Mouse (Mus musculus) CD4-positive, CD25-positive, alpha-beta regulatory T cell, adult 2 months (primary cell): ENCODE data around the gene AW549877.

ENCODE experiments used
- DNase-seq: peaks from one replicate; pipeline ENCODE4 v3.0.0-alpha.2; 2012; ENCODE audit warnings: low read depth, low spot score

AW549877 gene

DNA sequence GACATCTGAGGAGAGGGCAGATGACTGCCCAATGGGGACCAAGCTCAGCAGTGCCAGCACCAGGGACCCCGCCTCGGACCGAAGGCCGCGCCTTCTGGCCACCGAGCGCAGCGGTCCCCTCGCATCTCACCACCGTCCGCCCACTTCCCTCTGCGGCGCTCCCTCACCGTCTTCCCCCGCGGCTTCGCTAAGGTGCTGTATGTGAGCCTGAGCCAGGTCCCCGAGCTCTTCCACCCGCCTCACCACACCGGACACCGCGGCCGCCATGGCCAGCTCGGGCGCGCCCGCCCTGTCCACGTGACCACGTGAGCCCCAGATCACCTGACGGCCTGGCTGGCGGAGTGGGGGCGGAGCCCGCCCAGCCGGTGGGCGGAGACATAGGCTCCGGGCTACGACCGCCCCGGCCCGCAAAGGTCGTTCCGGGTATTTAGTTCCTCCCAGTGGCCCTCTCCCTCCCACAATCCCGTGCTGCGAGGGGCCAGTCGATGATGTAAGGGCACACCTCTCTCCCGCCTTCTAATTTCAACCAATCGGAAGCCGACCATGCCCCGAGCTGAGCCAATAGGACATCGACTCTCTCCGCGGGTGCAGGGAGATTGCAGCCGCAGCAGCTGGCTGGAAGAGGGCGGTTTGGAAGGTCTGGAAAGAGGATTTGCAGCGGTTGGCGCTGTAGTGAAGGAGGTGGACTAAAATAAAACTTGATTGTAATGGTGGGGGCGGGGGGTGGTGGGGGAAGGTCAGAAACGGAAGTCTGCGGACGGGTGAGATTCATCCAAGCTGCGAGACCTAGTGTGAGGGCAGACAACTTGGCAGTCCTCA is at the start of gene AW549877:
Gene AW549877, minus strand, starts transcription at position 297 of the 819 bp plus-strand sequence.
- DNase-seq = peak; percentile 98

DNA sequence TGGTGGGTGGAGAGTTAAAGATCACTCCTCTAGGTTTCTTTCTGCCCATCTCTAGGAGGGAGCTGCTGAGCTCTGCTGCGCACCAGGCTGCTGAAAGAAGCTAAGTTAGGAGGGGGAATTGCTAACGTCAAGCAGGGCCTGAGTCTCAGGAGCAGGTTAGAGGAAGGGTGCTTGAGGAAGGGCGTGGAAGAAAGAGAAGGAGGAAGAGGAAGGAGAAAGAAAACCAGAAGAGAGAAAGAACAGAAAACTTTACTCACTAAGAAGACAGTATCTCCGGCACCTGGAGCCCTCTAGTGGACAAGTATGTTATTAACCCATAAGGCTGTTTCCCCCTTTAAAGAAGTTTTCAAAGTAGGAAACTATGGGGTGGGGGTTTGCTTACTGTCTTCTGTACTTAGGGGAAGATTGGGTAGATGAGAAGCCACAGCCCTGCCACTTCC is 47.5 kb upstream of the AW549877 start:
- DNase-seq = peak; percentile 82

DNA sequence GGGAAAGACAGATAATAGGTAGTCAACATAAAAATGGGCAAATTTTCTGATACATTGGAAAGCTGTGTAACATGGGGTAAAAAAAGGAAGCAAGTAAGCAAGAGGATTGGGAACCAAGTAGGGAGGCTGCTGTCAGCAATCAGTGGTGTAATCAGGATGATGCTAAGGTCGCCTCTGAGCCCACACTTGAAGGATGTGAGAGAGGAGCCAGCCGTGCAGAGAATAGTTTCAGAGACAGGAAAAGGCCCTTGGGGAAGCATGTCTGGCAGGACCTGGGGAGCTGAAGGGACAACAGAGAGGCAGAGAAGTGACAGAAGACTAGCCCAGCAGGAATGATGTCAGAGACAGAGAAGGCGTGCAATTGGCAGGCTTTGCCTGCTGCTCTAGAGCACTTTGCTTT is 46.9 kb upstream of the AW549877 start:
- peak; percentile 25 for DNase-seq

DNA sequence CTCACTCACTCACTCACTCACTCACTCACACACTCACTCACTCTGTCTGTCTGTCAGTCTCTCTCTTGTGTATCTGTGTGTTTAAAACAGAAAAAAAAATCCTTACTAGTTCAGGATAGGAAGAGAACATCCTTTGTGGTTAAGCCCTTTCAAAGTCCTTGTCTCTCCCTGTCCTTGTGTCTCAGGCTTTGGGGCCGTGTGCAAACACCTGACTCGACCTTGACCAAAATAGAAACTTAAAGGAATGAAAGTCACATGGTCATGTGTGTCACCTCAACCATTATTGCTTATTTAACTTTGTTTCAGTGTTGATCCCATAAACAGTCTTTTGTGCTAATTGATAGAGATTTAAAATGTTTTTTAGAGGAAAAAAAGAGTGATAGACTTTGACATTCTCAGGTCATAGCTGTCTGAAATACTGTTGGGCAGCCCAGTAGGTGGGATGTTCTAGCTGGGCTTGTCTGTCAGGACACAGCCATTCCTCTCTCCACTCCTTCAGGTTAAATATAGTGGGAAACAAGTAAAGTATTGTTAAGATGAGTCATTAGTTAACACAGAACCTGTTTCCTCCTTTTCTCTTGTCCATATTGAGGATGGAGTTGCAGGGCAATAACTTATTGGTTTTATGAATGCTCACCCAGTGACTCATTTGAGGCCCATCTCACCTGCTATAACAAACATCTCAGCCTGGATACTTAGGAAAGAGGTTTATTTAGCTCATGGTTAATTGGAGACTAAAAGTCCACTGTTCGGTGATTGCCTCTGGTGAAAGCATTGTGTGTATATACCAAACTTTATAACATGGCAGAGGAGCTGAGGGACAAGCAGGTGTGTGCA is 37.8 kb upstream of the AW549877 start:
- peak; percentile 10 for DNase-seq

DNA sequence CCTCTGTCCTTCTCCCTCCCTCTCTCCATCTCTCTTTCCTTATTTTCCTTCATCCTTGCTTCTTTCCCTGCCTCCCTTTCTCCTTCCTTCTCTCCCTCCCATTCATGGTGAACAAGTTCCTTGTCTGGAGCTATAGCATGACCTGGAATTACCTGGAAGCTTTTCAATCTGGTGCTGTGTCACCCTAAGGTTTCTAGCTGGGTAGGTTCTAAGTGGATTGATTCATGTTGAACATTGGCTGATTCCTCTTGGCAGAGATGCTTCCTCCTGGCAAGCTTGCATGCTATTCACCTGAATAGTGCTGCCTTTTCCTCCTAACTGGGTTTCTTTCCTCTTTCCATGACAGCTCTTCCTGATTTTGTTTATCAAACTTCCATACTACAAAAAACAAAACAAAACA is 33.4 kb upstream of the AW549877 start:
- DNase-seq = no peak

DNA sequence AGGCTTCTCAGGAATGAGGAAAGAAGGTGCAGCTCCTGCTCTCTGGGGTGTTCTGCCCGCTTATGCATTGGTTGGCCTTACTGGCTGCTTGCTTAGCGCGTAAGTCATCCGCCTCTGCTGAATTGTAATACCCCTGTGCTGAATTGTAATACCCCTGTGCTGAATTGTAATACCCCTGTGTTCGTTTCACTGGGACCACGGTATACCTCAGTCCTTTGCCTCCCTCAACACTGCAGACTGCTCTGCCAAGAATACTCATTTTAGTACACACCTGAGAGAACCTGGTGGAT is 32.8 kb upstream of the AW549877 start:
- DNase-seq = no peak

DNA sequence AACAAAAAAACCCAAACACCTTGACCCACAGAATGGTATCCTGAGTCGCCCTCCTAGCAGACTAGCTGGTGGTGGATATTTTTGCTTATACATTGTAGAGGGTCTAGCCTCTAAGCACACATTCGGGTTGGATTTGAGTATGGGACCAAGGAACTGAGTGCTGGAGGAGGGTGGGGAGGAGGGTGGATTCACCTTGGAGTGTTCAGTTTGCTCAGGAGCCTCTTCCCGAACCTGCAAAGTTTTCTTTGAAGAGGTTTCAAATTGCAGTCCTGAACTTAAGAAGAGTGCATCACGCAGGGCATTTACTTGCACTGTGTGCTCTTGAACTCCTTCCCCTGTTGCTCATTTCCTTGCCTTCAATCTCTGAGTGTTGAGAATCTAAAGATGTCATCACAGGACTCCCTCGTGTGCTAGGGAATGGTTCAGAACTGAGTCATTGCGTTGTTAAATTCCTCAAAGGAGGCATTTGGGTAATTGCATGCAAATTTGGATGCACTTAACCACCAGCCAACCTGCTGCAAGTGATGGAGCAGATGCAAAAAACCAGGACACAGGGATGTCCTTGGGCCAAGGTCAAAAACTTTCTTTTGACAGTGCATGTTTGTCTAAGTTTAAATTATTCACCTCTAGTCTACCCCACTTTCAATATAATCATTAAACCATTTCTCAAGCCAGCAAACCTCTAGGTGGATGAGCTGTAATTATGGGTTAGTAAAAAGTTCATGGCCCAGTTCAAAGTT is 32.3 kb upstream of the AW549877 start:
- peak; percentile 14 for DNase-seq

DNA sequence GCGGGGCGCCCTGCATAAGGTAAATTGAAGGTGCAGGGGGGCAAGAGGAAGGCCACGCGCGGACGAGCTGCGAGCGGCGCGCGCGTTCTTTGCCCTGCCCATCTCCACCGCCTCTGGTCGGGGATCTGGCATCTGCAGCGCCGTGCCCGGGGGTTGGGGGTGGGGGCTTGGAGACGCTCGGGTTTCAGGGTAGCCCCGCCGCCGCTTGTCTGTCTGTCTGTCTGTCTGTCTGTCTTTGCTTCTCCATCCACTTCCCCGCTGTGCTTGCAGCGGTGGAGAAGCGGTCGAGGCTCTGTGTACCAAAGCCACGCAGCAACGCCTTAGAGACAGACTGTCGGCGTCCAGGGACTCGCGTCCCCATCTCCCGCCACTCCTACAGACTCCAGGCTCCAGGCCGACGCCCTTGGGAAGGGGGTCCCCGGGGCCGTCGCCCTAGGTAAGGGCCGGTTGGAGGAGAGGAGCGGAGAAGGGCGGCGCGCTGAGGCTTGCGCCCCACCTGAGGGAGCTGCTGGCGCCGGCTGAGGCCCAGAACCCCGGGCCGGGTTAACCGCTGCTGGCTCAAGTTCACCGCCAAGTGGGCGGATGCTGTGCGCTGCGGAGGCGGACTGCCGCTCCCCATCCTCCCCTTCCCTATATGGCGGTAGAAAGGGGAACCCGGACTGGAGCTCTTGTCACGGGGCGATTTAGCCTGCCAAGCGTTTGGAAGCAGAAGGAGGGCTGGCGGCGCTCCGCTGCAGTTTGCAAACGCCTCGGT is 31.5 kb upstream of the AW549877 start:
- peak; percentile 79 for DNase-seq

DNA sequence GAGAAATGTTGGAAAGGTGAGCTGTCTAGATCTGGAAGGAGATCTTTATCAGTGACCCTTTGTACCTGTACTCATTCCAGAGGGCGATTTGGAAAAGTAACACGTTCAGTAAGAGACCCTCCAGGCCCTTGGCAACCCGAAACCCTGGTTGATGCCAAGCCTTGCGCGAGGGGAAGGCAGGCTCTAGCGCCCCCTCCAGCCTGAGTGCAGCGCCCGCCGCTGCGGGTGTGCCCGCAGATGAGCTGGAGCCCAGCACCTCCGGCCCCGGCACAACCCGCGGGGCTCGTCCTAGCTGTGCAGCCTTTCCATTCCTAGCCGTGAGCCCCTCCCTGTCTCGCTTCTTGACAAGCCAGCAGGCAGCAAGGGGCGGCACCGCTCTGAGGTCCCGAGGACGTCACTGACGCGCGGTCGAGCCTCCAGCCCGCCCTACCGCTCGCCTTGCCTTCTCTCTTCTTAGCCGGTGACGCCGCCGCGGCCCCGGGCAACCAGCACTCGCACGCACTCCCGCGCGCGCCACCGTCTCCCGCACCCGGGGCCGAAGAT is 30.8 kb upstream of the AW549877 start, which contains the start of gene Oxct1:
Gene Oxct1, plus strand, starts transcription at position 153 of the 543 bp plus-strand sequence.
- peak; percentile 90 for DNase-seq

DNA sequence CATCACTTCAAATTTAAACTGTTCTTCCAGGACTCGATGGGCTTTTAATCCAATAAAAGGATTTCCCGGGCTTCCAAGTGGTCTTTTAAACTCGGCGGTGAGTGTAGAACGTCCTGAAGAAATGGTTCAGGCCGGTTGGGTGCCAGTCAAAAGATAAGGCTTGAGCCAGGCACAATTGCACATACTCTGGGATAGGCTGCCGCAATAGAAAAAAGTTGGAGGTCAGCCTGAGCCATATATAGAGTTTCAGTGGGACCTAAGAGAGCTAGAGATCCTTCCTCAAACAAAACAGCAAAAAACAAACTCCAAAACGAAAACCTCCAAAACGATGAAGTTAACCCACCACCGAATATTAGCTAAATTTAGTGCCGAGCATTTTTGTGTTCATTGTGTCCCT is 30.0 kb upstream of the AW549877 start:
- DNase-seq = no peak

DNA sequence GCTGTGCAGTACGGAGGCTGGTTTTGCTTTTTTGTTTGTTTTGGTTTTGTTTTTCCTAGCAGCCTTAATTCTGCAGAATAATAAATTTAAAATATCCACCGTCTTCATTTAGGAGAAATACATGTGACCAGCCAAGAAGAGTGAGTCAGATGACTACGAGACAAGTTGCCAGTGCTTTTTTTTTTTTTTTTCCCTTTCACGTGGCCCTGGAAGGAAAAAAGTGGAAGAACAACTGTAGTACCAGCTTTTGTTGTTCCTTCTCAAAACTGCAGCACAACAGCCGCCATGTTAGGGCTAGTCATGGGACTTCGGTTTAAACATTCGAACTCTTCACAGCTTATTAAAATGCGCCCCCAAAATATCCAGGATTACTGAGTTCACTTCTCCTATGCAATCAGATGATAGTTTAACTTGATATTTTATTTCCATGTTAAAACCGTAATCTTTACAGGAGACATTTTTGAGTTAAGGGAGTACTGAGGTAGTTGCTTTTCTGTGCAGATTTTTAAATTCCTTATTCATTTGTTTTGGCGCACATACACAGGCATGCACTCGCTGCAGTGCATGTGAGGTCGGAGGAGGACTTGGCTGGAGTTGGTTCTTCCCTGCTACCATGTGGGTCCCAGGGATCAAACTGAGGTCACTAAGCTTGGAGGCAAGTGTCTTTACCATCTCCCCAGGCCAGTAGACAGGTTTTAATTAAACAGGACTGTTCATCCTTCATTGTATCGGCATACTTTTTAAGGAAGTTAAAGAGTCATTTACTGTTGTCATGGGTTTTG is 29.4 kb upstream of the AW549877 start:
- no peak for DNase-seq

DNA sequence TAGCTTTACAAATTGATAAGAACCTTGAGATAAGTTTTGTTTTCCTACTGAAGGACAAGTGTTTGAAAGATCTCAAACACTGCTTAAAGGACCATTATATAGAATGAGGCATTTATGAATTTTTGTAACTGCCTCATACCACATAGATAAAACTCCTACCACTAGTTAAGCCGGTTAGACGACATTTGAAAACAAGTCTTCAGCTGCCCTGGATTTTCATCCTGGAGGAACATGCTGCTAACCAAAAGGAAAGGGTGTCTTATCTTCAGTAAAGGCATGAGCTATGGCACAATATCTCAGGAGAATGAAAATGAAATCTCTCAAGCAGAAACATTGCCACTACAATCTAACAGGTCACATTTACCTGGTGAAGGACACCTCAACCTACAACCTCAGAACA is 28.2 kb upstream of the AW549877 start:
- DNase-seq = no peak

DNA sequence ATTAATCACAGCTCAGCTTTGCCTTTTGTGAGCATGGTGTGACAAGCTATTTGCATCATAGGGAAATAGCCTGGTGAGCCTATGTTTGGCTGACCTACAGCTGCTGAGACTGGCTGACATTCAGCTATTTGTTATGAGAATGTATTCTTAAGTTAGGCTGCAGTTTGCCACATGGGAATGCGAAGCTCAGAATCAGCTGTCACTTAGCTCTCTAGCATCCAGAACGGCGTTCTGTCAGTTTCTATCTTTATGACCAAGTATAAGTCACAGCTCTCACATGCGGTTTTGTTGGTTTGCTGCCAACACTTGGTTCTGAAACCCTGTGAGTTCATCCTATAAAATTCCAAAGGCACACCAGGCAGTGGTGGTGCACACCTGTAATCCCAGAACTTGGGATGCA is 25.2 kb upstream of the AW549877 start:
- DNase-seq = no peak

DNA sequence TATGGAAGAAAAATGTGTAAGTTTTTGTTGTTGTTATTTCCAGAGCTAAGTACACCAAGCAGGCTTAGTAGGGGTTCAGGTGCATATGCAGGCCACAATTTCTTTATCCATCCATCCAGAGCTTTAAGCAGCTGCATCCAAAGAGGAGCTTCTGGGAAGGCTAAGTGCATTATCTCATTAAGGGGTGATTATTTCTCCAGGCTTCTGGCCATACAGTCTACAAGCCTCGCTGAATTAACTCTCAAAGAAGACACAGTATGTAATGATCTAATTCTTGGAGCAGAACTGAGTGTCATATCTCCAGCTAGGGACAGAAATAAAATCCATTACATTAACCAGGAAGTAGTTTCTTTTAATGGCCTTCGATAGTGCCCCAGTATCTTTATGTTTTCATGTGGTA is 18.3 kb upstream of the AW549877 start:
- DNase-seq = no peak

DNA sequence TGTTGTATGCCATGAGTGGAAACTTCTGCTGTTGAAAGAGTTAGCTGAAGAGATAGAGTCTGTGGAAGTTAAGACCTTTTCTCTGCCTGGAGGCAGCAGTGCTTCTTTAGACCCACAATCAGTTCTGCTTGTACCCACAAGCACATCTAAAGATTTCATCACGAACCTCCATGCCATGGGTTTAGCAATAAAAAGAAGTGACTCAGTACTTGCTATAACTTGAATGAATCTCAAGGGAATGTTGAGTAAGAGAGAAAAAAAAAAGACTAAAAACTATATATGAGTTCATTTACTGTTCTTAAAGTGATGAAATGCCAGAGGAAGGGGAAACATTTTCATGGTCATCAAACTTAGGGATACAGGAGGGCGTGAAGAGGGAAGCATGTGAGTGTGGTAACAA is 5.0 kb upstream of the AW549877 start:
- DNase-seq = no peak

DNA sequence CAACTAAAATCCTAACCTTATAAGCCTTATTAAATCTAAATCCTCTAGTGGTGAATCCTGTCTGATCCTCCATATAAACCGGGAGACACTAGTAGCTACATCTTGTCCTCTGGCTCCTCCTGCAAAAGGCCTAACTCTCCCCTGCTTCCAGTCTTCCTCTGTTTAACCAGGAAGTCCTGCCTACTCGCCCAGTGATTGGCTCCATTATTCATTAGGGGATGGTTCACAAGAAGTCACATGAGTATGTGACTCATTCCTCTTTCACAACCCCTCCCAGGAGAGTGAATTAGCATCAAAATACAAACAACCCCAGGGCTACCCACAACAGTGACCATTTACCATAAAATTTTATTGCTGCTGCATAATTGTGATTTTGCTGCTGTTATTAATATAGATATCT is 3.6 kb upstream of the AW549877 start:
- DNase-seq = no peak

DNA sequence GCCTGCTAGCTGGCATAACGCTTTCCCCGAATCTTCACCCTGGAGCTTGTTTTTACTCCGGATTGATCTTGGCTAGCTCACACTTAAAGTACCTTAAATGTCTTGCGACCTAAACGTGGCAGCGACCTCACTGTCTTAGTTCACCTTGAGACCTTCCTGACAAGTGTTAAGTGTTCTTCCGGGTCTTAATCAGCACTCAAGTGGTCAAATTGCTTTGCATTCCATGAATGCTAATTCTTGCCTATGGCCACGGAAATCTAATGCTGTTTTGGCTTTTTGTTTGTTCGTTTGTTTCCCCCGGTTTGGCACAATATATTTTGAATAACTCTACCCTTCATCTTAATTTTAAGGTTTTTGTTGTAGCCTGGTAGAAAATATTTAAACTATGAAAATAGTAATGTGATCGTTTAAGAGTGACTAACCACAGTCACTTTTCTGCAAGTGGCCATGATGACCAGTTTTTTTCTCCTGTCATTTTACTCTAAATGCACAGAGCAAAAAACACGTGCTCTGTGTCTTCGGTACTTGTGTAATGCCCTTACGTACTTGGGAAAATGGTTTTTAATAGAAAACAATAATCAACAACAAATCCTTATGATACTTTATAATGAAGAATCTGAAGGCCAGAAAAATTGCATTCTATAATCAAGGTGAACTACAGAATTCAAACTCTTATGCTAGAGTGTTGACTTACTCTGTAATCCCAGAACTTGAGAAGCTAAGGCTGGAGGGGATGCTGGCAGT is 895 bp upstream of the AW549877 start:
- DNase-seq = no peak

DNA sequence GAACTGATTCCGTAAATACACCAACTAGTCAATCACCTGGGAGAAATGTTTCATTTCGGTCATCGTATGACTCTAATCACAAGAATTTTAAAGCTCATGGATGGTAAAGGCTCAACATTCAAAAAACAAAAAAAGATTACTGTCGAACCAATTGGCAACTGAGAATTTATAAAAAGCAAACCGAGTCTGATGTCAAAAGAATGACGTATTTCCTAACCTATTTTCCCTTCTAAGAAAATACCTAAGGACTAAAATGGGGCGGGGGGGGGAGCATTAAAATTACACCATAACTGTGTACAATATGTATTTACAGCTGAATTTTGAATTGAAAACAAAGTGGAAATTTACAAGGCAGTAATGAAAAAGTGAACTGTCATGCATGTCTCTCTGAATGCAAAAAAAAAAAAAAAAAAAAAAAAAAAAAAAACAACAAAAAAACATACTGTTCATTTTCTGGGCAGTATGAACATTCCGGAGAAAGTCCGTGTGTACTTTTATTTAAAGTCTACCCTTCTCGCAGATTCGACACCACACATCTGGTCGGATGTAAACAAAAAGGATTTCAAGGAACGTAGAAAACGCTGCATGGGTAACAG is 594 bp downstream of the AW549877 start:
- DNase-seq = peak; percentile 56

DNA sequence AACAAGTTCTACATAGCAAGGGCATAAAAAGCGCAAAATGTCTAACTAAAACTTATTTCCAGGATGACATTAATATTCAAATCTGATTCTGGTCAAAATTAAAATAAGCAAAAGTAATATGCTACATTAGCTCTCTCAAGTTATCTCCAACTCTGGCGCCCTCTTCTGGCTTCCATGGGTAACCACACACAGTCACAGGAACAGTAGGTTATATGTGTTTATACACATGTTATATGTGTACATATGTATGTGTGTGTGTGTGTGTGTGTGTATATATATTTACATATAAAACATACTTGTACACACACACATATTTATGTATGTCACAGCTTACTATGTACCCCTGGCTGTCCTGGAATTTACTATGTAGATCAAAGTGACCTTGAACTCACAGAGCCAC is 7.6 kb downstream of the AW549877 start:
- DNase-seq = peak; percentile 69
